Mouse (Mus musculus): ENCODE results near the gene Crnkl1.

- no peak for TF ChIP-seq POLR2A (IDR thresholded peaks at IDR 0.05; ENCODE audit: control insufficient read depth, extremely low read depth, insufficient read depth, low read length, poor library complexity)
- TF ChIP-seq CTCF (IDR thresholded peaks at IDR 0.05; ENCODE audit: borderline replicate concordance, control insufficient read depth, extremely low read depth, insufficient read depth, low read length, poor library complexity), result no peak
Observed at GRCm38 (mm10) chr2:145873953-145874352, 60.9 kb downstream of the Crnkl1 start.

Data from thymus, adult 2 months (tissue).